Mouse (Mus musculus) embryo, embryonic 9.5 days (tissue): ENCODE measurements around the gene Mical3.
A peak's percentile ranks its signal among the peaks of the same experiment; 100 is the strongest.

ENCODE experiments used
- DNase-seq: peaks from one replicate; pipeline ENCODE4 v3.0.0-alpha.2; 2017; ENCODE audit errors: extremely low spot score

Gene Mical3

DNA sequence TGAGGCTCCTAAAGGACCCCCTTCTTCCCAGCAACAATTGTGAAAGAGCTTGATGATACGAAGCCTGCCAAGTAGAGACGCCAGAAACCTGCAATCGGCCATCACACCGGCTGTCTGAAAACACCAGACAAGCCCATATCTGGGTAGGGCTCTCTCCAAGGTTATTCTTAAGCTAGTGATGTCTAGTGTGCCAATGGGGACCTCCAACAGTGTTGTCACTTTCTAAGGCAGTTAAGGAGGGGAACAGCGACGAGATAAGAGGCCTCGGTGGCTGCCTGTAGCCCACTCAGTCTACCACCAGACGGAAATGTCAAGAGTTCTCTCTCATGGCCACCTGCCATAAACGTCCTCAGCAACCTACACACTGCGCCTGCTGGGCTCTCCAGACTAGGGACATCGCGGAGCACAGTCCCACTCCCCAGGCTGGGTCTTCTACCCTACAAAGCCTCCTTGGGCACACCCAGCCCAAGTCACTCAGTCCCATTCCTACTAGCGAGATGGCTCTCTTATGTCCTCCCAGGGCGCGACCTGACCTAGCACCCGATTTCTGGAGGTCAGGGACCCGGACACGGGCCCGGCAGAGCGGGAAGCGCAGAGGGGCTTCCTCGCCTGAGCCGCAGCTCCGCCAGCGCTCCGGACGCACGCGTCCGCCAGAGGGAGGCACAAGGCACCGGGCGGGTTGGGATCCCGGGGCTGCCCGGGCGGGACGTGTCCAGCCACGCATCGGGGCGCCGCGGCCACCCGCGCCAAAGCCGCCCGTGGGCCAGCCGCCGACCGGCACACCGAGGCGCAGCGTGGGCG is 21.4 kb downstream of the Mical3 start:
- DNase-seq = peak; percentile 63

DNA sequence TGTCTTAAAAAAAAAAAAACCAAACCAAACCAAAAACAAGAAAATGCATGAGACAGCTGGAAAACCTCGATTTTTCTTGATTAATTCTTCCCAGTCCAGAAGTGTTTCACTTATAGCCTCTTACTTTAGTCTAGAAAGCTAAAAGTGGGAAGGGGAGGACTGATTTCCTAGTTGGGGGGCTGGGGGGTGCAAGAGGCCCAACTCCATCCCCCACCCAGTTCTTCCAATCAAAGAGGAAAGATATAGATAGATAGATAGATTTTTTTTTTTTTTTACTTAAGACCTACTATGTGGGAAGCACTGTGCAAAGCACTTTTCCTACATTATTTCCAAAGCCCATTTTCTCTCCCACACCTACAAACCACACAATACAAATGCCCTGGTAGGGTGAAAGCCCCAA is 22.7 kb downstream of the Mical3 start:
- no peak for DNase-seq

DNA sequence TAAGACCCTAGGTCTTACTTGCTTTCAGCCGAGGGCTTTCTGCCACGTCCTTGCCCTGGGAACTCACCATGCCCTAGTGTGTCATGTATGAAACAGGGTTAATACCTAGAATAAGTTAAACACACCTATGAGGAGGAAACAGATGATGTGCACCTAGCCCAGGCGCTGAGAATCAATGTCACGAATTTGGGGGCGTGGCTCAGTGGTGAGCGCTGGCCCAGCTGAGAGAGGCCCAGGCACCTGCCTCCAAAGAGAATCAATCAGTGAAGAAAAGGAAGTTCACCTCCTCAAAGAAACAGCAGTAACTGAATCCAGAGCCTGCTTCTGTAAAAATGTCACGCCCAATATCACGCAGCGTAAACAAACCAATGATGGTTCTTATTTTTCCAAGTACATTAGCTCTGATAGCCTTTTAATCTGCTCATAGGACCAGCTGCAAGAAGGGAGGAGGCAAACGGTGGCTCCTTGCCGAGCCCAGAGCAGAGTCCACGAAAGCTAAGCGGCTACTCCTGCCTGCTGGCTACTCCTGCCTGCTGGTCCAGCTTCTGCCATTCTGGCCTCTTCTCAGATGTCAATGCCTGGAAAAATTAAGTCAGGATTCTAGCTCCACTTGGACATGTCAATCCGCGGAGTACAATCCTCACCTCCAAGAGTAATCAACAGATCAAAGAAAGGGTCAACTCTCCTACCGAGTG is 23.9 kb downstream of the Mical3 start:
- no peak for DNase-seq

DNA sequence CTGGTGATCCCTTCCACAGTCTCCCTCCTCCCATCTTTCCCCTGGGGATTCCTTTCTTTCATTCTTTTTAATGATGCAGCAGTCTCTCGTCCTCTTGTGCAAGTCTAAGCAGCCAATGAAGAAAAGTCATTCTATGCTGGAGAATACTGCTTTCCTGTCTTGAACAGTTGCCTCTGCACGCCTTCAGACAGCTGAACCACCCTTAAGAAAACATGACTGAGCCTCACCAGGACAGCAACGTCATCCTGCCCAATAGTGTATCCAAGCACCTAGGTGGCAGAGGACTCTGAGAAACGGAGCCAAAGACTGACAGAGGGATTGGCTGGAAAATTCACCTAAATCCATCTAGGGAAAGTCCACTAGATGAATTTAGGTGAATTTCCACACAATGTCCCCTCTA is 25.1 kb downstream of the Mical3 start:
- no peak for DNase-seq

- no peak for DNase-seq
Observed at GRCm38 (mm10) chr6:121103406-121104171, 27.2 kb downstream of the Mical3 start.

- no peak for DNase-seq
Observed at GRCm38 (mm10) chr6:121102941-121103340, 27.9 kb downstream of the Mical3 start.

GRCm38 (mm10) chr6:121102084-121102483 is 28.7 kb downstream of the Mical3 start:
- DNase-seq = no peak

GRCm38 (mm10) chr6:121101201-121101600 is 29.6 kb downstream of the Mical3 start:
- DNase-seq = no peak

DNA sequence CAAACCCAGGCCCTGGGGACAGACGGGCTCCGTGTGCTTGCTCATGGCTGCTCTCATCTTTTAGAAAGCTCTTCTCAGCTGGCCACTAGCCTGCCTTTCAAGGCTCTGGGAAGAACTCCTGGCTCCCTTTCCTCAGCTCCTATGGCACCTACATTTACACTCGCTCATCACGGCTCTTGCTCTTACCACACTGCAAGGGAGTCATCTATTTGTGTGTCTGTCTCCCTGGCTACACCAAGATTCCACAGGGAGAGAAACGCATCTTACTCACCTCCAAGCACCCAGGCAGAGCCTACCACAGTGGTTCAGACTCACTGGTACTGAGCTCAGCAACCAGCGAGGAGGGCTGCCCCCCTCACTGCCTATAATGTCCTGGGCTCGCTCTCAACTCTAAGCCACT is 31.0 kb downstream of the Mical3 start:
- DNase-seq = no peak

GRCm38 (mm10) chr6:121099228-121099608 is 31.6 kb downstream of the Mical3 start:
- no peak for DNase-seq

DNA sequence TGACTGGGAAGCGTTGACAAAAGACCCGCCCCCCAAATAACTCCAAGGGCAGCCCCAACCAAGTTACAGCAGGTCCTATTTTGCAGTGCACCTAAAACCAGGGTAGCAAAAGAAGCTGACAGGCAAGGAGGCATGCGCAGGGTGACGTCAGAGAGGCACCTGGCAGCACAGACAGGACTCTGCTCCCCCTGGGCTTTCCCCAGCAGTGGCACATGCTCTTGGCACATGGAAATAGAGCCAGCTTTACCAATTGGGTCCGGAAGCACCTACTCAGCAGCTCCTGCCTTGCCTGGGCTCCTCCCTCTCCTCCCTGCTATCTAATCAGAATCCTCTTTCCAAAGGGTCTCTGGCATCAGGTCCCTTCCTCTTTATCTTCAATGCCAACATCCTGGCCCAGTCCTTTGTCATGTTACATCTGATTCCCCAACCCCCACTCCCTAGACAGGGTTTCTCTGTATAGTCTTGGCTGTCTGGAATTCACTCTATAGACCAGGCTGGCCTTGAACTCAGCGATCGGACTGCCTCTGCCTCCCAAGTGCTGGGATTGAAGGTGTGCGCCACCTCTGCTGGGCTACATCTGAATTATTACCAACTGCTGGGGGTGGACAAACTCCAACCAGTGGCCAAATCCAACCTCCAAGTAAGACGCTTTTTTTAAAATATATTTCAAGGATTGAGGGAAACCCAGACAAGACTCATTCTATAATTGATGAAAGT is 32.1 kb downstream of the Mical3 start:
- no peak for DNase-seq

DNA sequence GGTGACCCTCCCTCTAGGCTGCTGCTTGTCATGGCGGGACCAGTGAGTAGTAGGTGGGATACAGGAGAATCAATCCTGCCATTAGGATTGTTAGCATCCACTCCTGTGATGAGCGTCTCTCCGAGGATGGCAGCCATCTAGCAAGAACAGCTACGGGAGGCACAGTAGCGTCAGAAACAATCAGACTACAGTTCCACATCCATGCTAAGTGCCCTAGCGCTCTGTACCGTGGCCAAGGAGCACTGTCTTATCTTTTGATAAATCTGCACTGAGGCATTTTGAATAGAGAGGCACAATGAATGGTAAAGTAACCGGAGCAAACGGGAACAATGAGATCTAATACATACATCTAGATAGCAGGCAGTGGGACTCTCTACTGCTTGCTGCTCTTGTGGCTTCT is 32.7 kb downstream of the Mical3 start:
- DNase-seq = no peak

GRCm38 (mm10) chr6:121096862-121097261 is 33.9 kb downstream of the Mical3 start:
- no peak for DNase-seq

GRCm38 (mm10) chr6:121096390-121096789 is 34.4 kb downstream of the Mical3 start:
- no peak for DNase-seq

GRCm38 (mm10) chr6:121093662-121094408 is 37.0 kb downstream of the Mical3 start:
- DNase-seq = no peak

DNA sequence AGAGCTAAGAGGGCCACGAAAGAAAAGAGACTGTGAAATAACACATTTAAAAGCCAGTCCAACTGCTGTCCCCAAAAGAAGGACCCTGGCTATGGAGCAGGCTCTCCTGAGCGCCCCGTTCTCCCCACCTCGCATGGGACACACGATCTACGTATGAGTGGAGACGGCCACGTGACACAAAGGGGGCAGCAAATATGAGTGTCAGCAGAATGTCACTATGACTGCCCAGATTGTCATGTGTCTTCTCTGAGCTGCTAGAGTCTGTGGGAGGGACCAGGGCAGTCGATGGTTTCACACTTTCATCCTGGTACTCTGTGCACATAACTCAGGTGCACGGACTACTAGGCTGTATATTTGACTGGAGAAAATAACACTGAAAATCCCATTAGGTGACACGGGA is 40.0 kb downstream of the Mical3 start:
- no peak for DNase-seq

DNA sequence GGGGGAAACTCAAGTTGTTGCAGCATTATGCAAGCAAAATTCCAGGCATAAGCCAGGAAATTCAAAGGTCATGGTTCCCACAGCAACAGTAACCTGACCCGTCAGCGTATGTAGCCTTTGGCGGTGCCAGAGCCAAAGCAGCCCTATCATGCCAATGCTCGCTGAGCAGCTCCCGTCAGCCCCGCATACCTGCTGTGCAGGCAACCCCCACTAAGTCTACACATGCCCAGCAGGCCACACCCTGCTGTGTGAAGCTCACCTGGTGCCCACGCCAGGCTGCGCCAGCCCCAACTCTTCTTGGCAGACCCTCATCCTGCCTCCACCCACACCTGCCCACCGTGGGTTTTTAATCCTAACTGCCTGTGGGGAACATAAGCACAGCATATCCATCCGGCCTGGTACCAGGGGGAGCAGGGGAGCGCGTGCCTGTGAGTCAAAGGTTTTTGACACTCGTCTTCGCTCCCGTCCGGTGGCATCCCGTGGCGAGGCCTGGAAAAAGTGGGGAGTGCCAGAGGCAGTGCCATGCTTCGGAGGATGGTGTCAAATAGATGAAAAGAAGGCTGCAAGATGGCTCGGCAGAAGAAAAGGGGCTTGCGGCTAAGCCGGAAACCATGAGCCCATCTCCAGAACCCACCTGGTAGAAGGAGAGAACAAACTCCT is 43.1 kb downstream of the Mical3 start:
- DNase-seq = no peak

- no peak for DNase-seq
Observed at GRCm38 (mm10) chr6:121087127-121087526, 43.7 kb downstream of the Mical3 start.

DNA sequence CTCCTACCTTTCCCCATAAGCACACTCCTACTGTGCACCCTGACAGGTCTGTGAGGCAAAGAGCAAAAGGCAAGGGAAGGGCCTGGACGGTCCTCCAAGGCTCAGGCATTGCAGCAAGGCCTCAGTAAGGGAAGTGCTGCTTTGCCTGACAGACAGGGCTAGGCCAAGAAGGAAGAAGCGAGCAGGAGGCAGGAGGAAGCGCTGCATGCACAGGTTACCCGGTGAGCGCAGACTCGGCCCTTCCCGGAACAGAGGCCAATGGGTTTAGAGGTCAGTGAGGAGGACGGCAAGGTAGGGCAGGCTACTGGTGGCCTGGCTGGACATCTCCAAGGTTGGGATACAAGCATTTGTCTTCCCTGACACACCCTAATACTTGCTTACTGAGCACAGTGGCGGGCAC is 44.6 kb downstream of the Mical3 start:
- no peak for DNase-seq

GRCm38 (mm10) chr6:121084050-121084480 is 46.7 kb downstream of the Mical3 start:
- no peak for DNase-seq

GRCm38 (mm10) chr6:121082094-121082473 is 48.7 kb downstream of the Mical3 start:
- no peak for DNase-seq
